Mouse (Mus musculus): ENCODE measurements around the gene Ror2. TPM values are rescaled to one million over a fixed set of nuclear protein-coding genes. Genes with fewer than 3 reads are reported as not detected.

Ror2 gene
- polyA plus RNA-seq, 1 experiment from 2014 or later = not detected

DNA sequence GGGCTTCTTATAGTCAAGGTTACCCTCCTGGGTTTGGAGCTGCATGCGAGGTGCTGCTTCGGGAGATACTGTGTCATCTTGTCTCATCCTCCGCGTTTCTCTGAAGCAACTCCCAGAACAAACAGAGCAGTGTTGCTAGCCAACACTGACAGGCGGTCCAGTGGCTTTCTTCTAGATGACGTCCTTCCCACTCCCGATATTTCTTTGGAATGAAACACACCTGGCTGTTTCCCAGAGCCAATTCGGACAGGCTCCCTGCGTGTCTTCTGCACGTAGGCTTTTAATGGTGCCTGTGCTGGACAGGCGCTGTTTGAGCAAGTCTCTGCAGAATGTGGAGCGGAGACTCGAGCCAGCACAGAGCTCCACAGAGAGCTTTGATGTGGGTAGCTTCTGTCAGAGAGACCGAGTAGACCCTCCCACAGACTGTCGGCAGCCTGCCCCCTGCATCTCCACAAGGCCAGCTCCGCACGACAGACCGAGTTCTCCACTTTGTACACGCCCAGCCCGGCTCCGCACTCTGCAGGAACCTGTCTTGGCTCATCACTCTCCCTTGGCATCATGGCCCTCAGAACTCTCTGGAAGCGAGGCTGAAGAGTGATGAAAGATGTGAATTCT, 216.7 kb downstream of the Ror2 start:
- ChIA-PET POLR2A (no interaction called here), CTCF (interaction anchor here (1.2 kb wide), 1 partner anchor 9 kb away, joined by 4 read pairs; no protein-coding TSS in a partner anchor)
- DNase-seq (ENCODE audit: low read depth, low spot score) = no peak
- H3K27me3 ChIP-seq = no peaks in the 10 kb centered on the region
- no peak for ATAC-seq
- no peak for TF ChIP-seq CTCF (IDR thresholded peaks at IDR 0.05)
- in situ Hi-C loops (cut with MboI; ENCODE audit: low pct_unique_long_range_greater_than_20kb) = no loop called here

DNA sequence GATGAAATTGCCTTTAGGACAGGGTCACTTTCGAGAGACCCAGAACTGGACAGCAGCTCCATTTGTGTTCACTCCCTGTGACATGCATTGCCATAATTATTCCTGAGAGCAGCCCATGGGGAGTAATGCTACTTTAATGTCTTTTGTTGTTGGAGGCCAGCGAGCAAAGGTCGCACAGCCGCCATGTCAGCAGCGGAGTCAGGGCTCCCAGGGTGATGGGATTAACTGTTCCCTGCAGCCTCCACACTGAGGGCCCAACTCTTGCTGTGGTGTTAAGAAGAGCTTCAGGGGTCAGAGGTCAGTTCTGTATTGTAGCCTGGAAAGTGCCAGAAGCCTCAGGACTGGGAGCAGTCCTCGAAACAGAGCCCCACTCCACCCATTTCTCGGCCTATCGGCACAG, 217.5 kb downstream of the Ror2 start:
- POLR2A ChIA-PET = no interaction called here

DNA sequence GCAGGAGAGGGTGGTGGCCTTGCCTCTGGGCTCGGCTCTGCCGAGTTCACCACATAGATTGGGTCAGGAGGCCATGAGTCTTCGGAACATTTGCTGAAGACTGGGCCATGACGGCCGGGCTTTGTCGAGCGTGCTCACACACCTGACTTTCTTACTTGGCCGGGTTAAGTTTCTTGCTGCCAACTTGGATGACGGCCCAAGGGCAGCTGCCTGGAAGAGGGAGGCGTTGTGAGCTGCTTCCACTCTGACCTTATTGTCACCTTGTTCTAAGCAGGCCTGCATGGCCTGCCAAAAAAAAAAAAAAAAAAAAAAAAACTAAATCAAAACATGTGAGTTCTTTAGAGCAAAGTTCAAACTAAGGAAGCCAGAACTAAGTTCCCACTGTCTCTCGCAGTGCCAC, 218.0 kb downstream of the Ror2 start:
- no peaks in the 10 kb centered on the region for H3K27me3 ChIP-seq
- no peak for TF ChIP-seq CTCF (IDR thresholded peaks at IDR 0.05)
- no peak for DNase-seq (ENCODE audit: low read depth, low spot score)
- ATAC-seq = no peak
- CTCF ChIA-PET = interaction anchor here (1.1 to 2.6 kb wide), 2 partner anchors 10 to 11 kb away, joined by 3 to 12 read pairs; no protein-coding TSS in a partner anchor
- POLR2A ChIA-PET = interaction anchor here (0.6 to 0.7 kb wide), 2 partner anchors 347 to 1472 kb away, joined by 3 read pairs; no protein-coding TSS in a partner anchor
- in situ Hi-C loops (cut with MboI; ENCODE audit: low pct_unique_long_range_greater_than_20kb) = no loop called here

More for the DNA sequence above, 217.5 kb downstream of the Ror2 start:
- CTCF ChIA-PET = interaction anchor here (2.6 kb wide), 1 partner anchor 10 kb away, joined by 12 read pairs; no protein-coding TSS in a partner anchor
- no peak for TF ChIP-seq CTCF (IDR thresholded peaks at IDR 0.05)
- H3K27me3 ChIP-seq = no peaks in the 10 kb centered on the region
- ATAC-seq (no peak), DNase-seq (ENCODE audit: low read depth, low spot score) (no peak)
- in situ Hi-C loops (cut with MboI; ENCODE audit: low pct_unique_long_range_greater_than_20kb) = no loop called here

DNA sequence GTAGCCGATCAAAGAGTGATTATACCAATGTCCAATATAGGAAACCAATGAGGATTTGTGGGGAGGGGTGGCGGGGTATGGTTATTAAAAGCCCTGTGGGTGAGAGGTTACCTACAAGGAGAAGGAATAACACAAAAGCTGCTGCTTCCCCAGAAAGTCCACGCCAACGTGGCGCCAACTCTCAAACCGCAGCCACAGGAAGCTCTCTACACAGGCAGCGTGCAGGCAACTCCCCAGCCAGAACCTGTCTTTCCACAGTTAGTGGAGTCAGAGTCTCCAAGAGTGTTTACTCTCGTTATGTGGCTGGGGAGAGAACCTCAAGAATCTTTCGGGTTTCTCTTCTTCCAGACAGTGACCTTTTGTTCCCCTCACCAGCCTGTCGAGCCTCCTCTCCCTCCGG, 220.8 kb downstream of the Ror2 start:
- TF ChIP-seq CTCF (IDR thresholded peaks at IDR 0.05) = no peak
- no peaks in the 10 kb centered on the region for H3K27me3 ChIP-seq
- DNase-seq (ENCODE audit: low read depth, low spot score) (no peak), ATAC-seq (no peak)
- POLR2A ChIA-PET = no interaction called here
- CTCF ChIA-PET = no interaction called here
- in situ Hi-C loops (cut with MboI; ENCODE audit: low pct_unique_long_range_greater_than_20kb) = no loop called here

DNA sequence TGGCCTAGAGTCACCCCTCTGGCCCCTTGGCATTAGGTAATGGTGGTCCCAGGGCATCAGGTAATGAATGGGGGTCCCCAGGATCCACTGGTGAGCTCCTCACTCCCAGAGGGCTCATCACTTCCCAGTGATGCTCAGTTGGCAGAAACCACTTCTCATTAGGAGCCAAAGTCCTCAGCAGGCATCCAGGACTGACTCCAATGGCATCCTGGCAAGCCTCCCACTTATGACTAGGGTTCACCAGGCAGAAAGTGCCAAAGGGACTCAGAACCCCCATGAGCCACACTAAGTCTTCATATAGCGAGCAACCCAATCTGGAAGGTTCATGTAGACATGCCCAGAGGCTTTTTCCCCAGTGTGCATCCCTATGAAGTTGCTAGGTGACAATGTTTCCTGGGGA, 221.2 kb downstream of the Ror2 start:
- CTCF ChIA-PET = no interaction called here
- in situ Hi-C loops (cut with MboI; ENCODE audit: low pct_unique_long_range_greater_than_20kb) = no loop called here
- TF ChIP-seq CTCF (IDR thresholded peaks at IDR 0.05) = no peak
- DNase-seq (ENCODE audit: low read depth, low spot score) = no peak
- ATAC-seq = no peak
- POLR2A ChIA-PET = no interaction called here
- no peaks in the 10 kb centered on the region for H3K27me3 ChIP-seq

Other genes starting within 250 kb of the Ror2 start
- 41.1 TPM for gene Sptlc1, start 91.3 kb upstream of the Ror2 start, polyA plus RNA-seq (2021)
- not detected for gene Msx2, start 186.9 kb upstream of the Ror2 start, polyA plus RNA-seq (2021)

Measured in Patski (cell line).